Mouse (Mus musculus) heart, postnatal 36 days (tissue): ENCODE data around the gene Gm14151. TPM values are rescaled to one million over a fixed set of nuclear protein-coding genes. Genes with fewer than 3 reads are reported as not detected.
"Not testable (repeated sequence)": the region's sequence is repeated elsewhere in the genome, so short reads cannot be mapped to it uniquely, and the experiment has no call there.

Experiments used
- DNase-seq, 2 experiments: peaks; one replicate each; pipeline ENCODE4 v3.0.0; 2021 to 2022
- intact Hi-C: fragments of 180-260 bp; cut with DNase I; formaldehyde crosslinking; loops from one replicate; pipeline ENCODE4 v1.15.1; 2025
- total RNA-seq, 2 experiments: library from RNA; stranded (reverse); gene quantifications; 2 replicates each; pipeline ENCODE4 v1.2.3; 2021

Gm14151 gene
- total RNA-seq: not detected

GRCm38 (mm10) chr2:151092250-151092649 lies at the start of gene Gm14151:
Gene Gm14151 (minus strand): TSS chr2:151092350.
- intact Hi-C loops: not testable (repeated sequence)

DNA sequence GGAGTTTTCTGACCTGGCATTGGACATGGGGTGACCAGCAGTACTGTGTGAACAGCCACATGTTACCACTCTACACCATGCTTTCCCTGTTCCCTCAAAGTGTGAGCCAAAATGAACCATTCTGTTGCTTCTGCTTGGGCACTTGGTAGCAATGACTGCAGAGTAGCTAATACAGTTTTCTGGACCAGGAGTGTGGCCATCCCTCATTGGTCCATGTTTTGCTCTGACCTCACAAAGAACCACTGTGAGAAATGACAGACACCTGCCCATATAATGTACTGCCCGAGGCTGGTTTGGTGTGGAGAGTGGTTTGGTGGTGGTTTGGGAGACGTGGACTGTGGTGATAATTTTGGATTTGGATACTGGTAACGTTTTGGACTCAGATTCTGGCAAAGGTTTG lies 5.8 kb upstream of the Gm14151 start, which contains the start of gene Gm14147:
Gm14147 (plus strand) TSS at position 301 of the 400 bp plus-strand sequence.
- intact Hi-C loops, DNase-seq: not testable (repeated sequence)

More at GRCm38 (mm10) chr2:151092250-151092649, at the start of gene Gm14151:
- DNase-seq: not testable (repeated sequence)

DNA sequence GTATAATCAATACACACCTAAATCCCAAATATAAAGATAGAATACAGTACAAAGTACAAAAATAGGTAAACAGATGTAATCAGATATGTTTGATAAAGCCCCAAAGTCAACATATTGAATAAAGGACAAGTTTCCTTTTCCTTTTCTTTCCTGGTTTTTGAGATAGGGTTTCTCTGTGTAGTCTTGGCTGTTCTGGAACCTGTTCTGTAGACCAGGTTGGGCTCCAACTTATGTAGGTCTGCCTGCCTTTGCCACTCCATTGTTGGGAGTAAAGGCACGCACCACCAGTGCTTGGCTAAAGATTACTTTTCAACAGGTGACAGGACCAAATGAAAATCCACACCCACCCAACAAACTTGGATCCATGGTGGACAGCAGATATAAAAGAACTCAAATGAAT lies 35.5 kb downstream of the Gm14151 start:
- DNase-seq: no peak
- intact Hi-C loops: no loop called here

DNA sequence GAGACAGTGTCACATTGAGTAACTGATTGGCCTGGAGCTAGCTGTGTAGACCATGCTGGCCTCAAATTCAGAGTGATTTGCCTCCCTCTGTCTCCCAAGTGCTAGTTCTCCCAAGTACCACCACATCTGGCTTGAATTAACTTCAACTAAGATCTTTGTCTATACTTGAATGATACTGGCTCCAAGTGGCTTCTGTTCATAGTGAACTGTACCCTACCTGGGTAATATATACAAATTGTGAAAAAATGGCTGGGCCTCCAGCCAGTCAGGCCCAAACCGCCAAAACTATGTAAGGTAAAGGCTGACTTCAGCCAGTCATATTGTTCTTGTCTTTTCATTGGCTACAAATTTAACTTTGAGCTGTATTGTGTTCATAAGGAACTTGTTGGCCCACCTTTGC lies 51.7 kb downstream of the Gm14151 start:
- DNase-seq: no peak
- intact Hi-C loops: no loop called here

GRCm38 (mm10) chr2:151039726-151040125 lies 52.4 kb downstream of the Gm14151 start:
- intact Hi-C loops: loop anchor here (2.0 to 10.0 kb wide), 2 partner anchors 131 to 905 kb away; partner anchors contain the start of gene Zfp120
- no peak for DNase-seq

GRCm38 (mm10) chr2:151039232-151039695 lies 52.9 kb downstream of the Gm14151 start, which contains the start of the genes Ninl and Nanp:
Gene Ninl (minus strand): TSS chr2:151039382.
Gene Nanp (minus strand): TSS chr2:151039398.
- intact Hi-C loops: loop anchor here (2.0 to 10.0 kb wide), 2 partner anchors 130 to 904 kb away; partner anchors contain the start of gene Zfp120

GRCm38 (mm10) chr2:151038811-151039222 lies 53.3 kb downstream of the Gm14151 start:
- no peak for DNase-seq
- intact Hi-C loops: loop anchor here (2.0 to 10.0 kb wide), 2 partner anchors 130 to 904 kb away; partner anchors contain the start of gene Zfp120

More at GRCm38 (mm10) chr2:151039232-151039695, 52.9 kb downstream of the Gm14151 start, which contains the start of the genes Ninl and Nanp:
- DNase-seq: peak; percentile 91

DNA sequence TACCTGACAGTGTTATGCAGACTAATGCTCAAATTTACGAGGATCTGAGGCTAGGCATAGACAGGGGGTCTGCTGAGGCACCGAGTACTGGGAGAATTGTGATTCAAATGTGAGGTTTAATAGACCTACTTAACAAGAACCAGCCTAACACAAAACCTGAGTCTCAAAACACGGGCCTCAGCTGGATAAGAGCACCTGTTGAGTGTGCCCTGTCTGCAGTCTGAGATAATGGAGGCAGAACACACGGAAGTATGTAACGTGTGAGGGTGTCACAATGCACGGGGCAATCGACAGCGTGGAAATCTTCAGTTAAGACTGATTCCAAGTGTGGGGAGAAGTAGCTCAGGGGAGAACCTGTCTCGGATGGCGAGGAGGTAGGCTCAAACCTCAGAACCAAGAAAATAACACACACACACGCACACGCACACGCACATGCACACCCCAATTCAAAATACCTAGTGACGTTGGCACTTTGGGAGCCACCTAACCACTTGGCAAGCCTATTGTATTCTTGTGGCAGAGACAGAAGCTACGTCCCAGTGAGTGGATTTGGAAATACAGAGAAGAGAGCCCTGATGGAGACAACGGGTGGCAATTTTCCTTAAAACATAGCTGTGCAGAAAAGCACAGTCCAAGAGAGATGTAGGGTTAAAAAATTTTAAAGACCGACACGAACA lies 54.1 kb downstream of the Gm14151 start:
- intact Hi-C loops: loop anchor here (2.0 to 10.0 kb wide), 2 partner anchors 129 to 903 kb away; partner anchors contain the start of gene Zfp120

DNA sequence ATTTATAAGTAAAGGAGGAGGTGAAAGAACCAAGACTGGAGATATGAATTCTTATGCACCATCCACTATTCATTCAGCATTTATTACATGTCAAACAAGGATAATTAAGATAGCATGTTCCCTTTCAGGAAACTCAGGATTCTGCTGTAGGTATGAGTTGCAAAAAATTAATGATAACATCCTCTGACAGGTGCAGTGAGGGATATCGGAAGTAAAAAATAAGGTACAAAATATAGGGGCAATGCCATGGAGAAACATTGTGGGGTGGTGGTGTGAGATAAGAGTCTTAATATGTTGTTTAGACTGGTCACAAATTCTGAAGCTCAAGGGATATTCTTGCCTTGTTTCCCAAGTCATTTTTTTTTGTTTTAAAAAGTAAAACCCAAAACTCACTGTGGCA lies 54.9 kb downstream of the Gm14151 start:
- no peak for DNase-seq
- intact Hi-C loops: loop anchor here (10.0 kb wide), 1 partner anchor 902 kb away; the partner anchor contains the start of gene Zfp120

More for the DNA sequence above, 54.1 kb downstream of the Gm14151 start:
- no peak for DNase-seq

Other genes starting within 250 kb of the Gm14151 start
- gene Abhd12, start 187.6 kb downstream of the Gm14151 start, total RNA-seq: 10 to 100 TPM; 47.8 to 50.3 TPM
- 1 to 10 TPM; 3.0 to 4.4 TPM for gene Gins1, start 186.9 kb downstream of the Gm14151 start, total RNA-seq
- gene Ninl, start 53.0 kb downstream of the Gm14151 start, total RNA-seq: 1 to 10 TPM; 1.4 to 1.7 TPM
- 1 to 10 TPM; 1.6 to 2.3 TPM for gene Nanp, start 53.0 kb downstream of the Gm14151 start, total RNA-seq
- gene Gm14147, start 5.9 kb upstream of the Gm14151 start, total RNA-seq: not detected